Mouse (Mus musculus): ENCODE data around the gene Slc50a1. TPM values are rescaled to one million over a fixed set of nuclear protein-coding genes. Genes with fewer than 3 reads are reported as not detected.

Slc50a1 gene
- 33.0 and 34.7 TPM in 2 replicates for polyA plus RNA-seq (2014; fragmentation: Nextera tagmentation; extraction: Ambion mirVana)

DNA sequence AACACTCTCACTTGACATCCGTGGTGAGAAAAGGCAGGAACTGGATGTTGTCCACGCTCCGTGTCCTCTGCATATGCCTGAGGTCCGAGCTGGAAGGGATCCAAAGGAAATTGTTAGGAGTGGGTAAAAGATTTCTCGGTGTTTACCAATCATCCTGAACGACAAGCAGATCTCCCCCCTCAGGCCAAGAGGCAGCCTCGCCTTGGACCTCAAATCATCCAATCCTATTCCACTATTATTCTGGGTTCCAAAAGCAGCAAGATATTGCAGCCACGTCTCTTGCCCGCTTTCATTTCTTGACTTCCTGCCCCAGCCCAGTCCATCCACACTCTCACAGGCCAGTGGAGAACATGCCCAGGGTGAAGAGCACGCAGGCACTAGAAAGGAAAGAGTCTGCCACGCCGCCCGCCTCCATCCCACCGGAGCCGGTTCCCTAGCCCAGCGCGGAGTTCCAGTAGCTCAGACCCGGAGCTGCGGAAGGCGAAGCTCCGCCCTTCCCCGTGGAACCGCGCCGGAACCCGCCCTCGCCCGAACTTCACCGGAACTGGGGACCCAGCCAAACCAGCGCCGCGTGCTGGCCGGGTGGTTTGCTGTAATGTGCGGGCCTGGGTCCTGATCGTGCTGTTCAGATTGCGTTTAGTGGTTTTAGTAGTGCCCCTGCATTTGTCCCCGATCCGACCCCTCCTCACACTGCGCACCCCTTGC is at the start of gene Slc50a1:
Slc50a1 (minus strand) TSS at position 520 of the 705 bp plus-strand sequence.
- no peak within 1 kb of the TSS for H3K27ac ChIP-seq (ENCODE audit: low read depth, low read length)
- H3K4me2 ChIP-seq = peak within 1 kb of the TSS; percentile 68
- peaks cover 20% of the 10 kb centered on the region for H3K4me1 ChIP-seq (ENCODE audit: control insufficient read depth, insufficient read depth, low read length)
- peak within 1 kb of the TSS; percentile 40 for H3K4me3 ChIP-seq (ENCODE audit: low read depth, low read length)
- H3K9ac ChIP-seq (ENCODE audit: low read length) = peak within 1 kb of the TSS; percentile 70
- no peaks in the 10 kb centered on the region for H3K9me3 ChIP-seq (ENCODE audit: control insufficient read depth, low read length)
- ATAC-seq (ENCODE audit: low FRiP score) = peak; percentile 57
- no peaks in the 10 kb centered on the region for H3K36me3 ChIP-seq (ENCODE audit: control insufficient read depth, insufficient read depth, low read length)
- no peaks in the 10 kb centered on the region for H3K27me3 ChIP-seq (ENCODE audit: control insufficient read depth, insufficient read depth, low read length)
- peak; percentile 97 for DNase-seq (ENCODE audit: low spot score, missing footprints)
- 6% methylated on average over 39 of the region's 39 CpGs for WGBS

DNA sequence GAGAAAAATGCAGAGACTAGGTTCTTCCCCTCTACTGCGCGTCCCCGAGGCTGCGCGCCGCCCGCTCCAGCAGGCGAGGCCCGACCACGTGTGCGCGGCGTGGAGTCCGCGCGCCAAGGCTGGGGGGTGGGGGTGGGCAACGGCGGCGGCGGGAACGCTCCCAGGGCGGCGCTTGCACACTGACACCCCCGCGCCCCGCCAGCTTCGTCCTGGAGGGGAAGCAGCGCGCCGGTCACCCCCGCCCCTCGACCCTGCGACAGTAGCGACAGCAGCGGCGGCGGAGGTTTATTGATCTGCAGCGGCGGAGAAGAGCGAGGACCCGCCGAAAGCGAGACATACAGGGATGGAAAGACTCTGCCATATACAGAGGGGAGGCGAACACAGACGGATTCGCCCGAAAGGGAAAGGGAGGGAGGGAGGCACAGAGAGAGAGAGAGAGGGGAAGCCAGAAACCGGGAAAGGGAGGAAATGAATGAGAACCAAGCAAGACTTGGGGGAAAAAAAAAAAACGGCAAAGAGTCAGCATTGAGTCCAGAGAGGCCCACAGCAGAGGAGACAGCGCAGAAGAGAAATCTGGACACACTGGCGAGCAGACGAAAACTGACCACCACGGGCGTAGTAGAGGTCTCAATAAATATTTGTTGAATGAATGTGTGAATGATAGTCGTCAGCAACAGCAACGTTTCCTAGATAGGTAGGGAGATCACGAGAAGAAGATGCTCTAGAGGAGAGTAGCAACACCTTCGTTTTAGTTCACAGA is 49.4 kb upstream of the Slc50a1 start:
- ATAC-seq (ENCODE audit: low FRiP score) (no peak), DNase-seq (ENCODE audit: low spot score, missing footprints) (peak; percentile 93)
- peak overlapping the region; percentile 95 for H3K4me2 ChIP-seq
- peak overlapping the region; percentile 34 for H3K4me3 ChIP-seq (ENCODE audit: low read depth, low read length)
- H3K9me3 ChIP-seq (ENCODE audit: control insufficient read depth, low read length) = no peaks in the 10 kb centered on the region
- peak overlapping the region; percentile 52 for H3K9ac ChIP-seq (ENCODE audit: low read length)
- H3K4me1 ChIP-seq (ENCODE audit: control insufficient read depth, insufficient read depth, low read length) = peaks cover 56% of the 10 kb centered on the region
- H3K36me3 ChIP-seq (ENCODE audit: control insufficient read depth, insufficient read depth, low read length) = no peaks in the 10 kb centered on the region
- H3K27ac ChIP-seq (ENCODE audit: low read depth, low read length) = no peak overlapping the region; the same call in 1 of the 2 replicates
- 4% methylated on average over 58 of the region's 58 CpGs for WGBS
- peaks cover 71% of the 10 kb centered on the region for H3K27me3 ChIP-seq (ENCODE audit: control insufficient read depth, insufficient read depth, low read length)

DNA sequence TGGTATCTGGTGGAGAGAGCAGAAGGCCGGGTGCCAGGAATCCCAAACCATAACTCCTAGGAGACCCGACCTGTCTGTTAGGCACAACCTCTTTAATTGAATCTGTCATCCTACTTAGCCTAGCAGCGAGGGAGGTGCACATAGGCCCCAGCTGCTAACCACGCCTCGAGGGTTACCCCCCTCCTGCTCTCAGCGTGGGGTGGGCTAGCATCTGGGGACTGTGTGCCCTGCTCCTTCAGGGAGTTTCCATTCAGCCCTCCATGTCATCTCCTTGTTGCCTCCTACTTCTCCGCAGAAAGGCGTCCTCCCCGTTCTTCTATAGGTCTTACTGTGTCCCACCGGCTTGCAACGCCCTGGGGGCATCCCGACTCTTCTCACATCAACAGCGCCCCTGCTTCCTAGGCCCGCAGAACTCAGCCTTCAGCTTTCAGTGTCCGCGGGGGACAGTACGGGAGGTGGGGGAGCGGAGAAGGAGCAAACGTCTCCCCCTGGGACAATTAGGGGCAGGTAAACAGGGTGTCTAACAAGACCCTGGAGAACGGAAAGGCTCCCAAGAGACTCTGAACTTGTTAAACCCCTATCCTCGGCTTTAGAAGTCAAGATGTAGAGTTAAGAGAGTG is 48.7 kb upstream of the Slc50a1 start:
- Histone ChIP-seq H3K4me2 (peak overlapping the region; percentile 95), H3K4me3 (ENCODE audit: low read depth, low read length) (peak overlapping the region; percentile 34), H3K9me3 (ENCODE audit: control insufficient read depth, low read length) (no peaks in the 10 kb centered on the region), H3K9ac (ENCODE audit: low read length) (peak overlapping the region; percentile 52; the same call in 1 of the 2 replicates), H3K27me3 (ENCODE audit: control insufficient read depth, insufficient read depth, low read length) (peaks cover 71% of the 10 kb centered on the region), H3K4me1 (ENCODE audit: control insufficient read depth, insufficient read depth, low read length) (peaks cover 56% of the 10 kb centered on the region), H3K27ac (ENCODE audit: low read depth, low read length) (no peak overlapping the region; the same call in 1 of the 2 replicates), H3K36me3 (ENCODE audit: control insufficient read depth, insufficient read depth, low read length) (no peaks in the 10 kb centered on the region)
- WGBS = 8% methylated on average over 21 of the region's 21 CpGs
- ATAC-seq (ENCODE audit: low FRiP score) (no peak), DNase-seq (ENCODE audit: low spot score, missing footprints) (no peak)

DNA sequence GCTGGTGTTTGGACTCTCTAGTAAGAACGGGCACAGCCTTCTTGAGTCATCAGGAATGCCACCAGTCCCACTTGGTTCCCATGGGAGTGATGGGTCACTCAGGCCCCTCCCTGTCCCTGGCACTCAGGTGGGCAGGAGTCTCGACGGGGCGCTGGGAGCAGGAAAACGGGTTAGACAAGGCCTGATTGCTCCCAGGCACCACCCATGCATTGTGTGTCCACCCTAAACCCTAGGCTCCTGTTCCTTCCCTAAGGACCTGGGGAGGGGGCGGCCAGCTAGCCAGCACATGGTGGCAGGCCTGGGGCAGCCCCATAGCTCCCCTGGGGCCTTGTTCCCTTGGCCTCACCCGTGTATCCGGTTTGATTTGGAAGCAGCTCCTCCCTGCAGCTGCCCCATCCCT is 47.9 kb upstream of the Slc50a1 start:
- no peaks in the 10 kb centered on the region for H3K36me3 ChIP-seq (ENCODE audit: control insufficient read depth, insufficient read depth, low read length)
- H3K4me3 ChIP-seq (ENCODE audit: low read depth, low read length) = no peak overlapping the region
- ATAC-seq (ENCODE audit: low FRiP score) = no peak
- H3K9me3 ChIP-seq (ENCODE audit: control insufficient read depth, low read length) = no peaks in the 10 kb centered on the region
- no peak overlapping the region for H3K9ac ChIP-seq (ENCODE audit: low read length)
- DNase-seq (ENCODE audit: low spot score, missing footprints) = no peak
- peaks cover 71% of the 10 kb centered on the region for H3K27me3 ChIP-seq (ENCODE audit: control insufficient read depth, insufficient read depth, low read length)
- no peak overlapping the region for H3K27ac ChIP-seq (ENCODE audit: low read depth, low read length)
- H3K4me2 ChIP-seq = no peak overlapping the region
- peaks cover 56% of the 10 kb centered on the region for H3K4me1 ChIP-seq (ENCODE audit: control insufficient read depth, insufficient read depth, low read length)
- WGBS = 71% methylated on average over 8 of the region's 8 CpGs

DNA sequence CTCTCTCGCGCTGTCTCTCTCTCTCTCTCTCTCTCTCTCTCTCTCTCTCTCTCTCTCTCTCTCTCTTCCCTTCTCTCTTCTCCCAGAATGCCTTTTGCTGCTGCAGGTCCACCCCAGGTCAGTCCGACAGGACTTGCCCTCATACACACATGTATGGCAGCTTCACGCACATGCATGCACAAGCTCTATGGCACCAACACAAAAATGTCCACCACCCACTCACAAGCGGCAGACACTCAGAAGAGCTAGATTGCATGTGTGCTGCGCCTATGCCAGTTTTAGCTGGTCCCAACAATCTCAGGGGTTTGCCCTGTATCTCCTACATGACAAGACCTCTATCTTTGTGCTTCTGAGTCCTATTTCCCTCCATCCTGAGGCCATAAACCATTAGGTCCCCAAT is 46.9 kb upstream of the Slc50a1 start:
- no peaks in the 10 kb centered on the region for H3K9me3 ChIP-seq (ENCODE audit: control insufficient read depth, low read length)
- DNase-seq (ENCODE audit: low spot score, missing footprints) (no peak), ATAC-seq (ENCODE audit: low FRiP score) (no peak)
- H3K27ac ChIP-seq (ENCODE audit: low read depth, low read length) = no peak overlapping the region
- peaks cover 52% of the 10 kb centered on the region for H3K4me1 ChIP-seq (ENCODE audit: control insufficient read depth, insufficient read depth, low read length)
- H3K9ac ChIP-seq (ENCODE audit: low read length) = no peak overlapping the region
- no peak overlapping the region for H3K4me3 ChIP-seq (ENCODE audit: low read depth, low read length)
- H3K36me3 ChIP-seq (ENCODE audit: control insufficient read depth, insufficient read depth, low read length) = no peaks in the 10 kb centered on the region
- peaks cover 62% of the 10 kb centered on the region for H3K27me3 ChIP-seq (ENCODE audit: control insufficient read depth, insufficient read depth, low read length)
- 47% methylated on average over 6 of the region's 6 CpGs for WGBS
- peak overlapping the region; percentile 17; the same call in 1 of the 2 replicates for H3K4me2 ChIP-seq

DNA sequence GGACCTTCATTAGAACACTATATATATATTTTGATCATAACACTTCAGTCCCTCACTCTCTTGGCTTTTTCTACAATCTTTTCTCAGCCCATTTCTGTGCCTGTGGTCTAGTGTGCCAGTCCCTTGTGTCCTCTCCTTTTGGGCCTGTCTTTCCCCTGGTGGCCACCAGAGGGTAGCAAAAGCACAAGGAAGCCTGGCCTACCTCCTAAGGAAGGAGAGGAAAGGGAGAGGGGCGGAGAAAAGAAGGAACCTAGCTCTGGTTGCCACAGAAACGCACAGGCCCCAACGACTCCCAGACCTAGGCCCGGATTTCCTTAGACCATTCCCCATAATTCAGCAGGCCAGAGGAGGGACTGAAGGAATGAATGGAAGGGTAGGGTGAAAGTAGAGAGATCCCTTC is 46.5 kb upstream of the Slc50a1 start:
- peak; percentile 33 for ATAC-seq (ENCODE audit: low FRiP score)
- no peaks in the 10 kb centered on the region for H3K36me3 ChIP-seq (ENCODE audit: control insufficient read depth, insufficient read depth, low read length)
- 0% methylated on average over 4 of the region's 4 CpGs for WGBS
- peaks cover 58% of the 10 kb centered on the region for H3K27me3 ChIP-seq (ENCODE audit: control insufficient read depth, insufficient read depth, low read length)
- no peak overlapping the region for H3K4me3 ChIP-seq (ENCODE audit: low read depth, low read length)
- peak; percentile 99 for DNase-seq (ENCODE audit: low spot score, missing footprints)
- no peak overlapping the region for H3K27ac ChIP-seq (ENCODE audit: low read depth, low read length)
- H3K4me1 ChIP-seq (ENCODE audit: control insufficient read depth, insufficient read depth, low read length) = peaks cover 48% of the 10 kb centered on the region
- H3K9ac ChIP-seq (ENCODE audit: low read length) = no peak overlapping the region
- H3K4me2 ChIP-seq = peak overlapping the region; percentile 17; the same call in 1 of the 2 replicates
- no peaks in the 10 kb centered on the region for H3K9me3 ChIP-seq (ENCODE audit: control insufficient read depth, low read length)

DNA sequence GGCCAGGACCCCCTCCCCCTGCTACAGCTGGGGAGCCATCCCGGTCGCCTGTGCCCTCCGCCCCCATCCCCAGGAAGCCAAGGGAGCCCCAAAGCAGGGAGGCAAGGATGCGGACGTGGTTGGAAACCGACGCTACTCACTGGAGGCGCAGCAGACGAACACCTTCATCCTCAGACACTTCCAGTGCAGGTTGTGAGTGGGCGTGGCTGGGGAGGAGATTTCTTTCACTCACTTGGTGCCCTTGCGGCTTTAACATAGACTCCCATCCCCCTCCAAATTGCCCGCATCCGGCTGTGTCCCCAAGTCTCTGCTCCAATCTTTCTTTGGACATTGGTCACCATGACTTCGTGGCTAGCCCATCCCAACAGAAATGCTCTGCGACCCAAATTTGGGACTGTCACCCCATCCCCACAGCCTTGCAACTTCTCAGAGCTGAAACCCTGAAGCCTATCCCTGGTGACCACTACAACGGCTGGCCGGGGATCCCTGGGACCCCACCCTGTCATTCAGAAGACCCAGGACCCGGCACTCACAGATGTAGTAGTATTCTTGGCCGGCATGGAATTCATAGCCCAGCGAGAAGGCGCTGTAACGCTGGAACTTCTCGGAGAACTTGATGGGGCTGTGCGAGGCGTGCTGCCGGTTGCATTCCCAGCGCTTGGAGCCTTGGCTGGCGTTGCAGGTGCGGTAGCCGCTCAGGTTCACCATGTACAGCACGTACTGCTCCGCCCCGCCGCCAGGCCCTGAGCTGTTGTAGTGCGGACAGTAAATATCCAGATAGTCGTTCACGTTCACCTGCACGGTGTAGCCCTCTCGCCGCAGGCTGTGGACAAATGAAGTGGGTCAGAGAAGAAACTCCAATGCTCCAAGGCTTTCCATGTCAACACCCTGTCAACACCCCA is 45.8 kb upstream of the Slc50a1 start:
- Histone ChIP-seq H3K9me3 (ENCODE audit: control insufficient read depth, low read length) (no peaks in the 10 kb centered on the region), H3K4me2 (peak overlapping the region; percentile 66), H3K27me3 (ENCODE audit: control insufficient read depth, insufficient read depth, low read length) (peaks cover 51% of the 10 kb centered on the region), H3K9ac (ENCODE audit: low read length) (no peak overlapping the region; the same call in 1 of the 2 replicates), H3K4me3 (ENCODE audit: low read depth, low read length) (peak overlapping the region; percentile 33), H3K36me3 (ENCODE audit: control insufficient read depth, insufficient read depth, low read length) (no peaks in the 10 kb centered on the region), H3K27ac (ENCODE audit: low read depth, low read length) (no peak overlapping the region), H3K4me1 (ENCODE audit: control insufficient read depth, insufficient read depth, low read length) (peaks cover 41% of the 10 kb centered on the region)
- WGBS = 8% methylated on average over 40 of the region's 40 CpGs
- DNase-seq (ENCODE audit: low spot score, missing footprints) (peak; percentile 94), ATAC-seq (ENCODE audit: low FRiP score) (peak; percentile 2; the same call in 1 of the 2 replicates)

DNA sequence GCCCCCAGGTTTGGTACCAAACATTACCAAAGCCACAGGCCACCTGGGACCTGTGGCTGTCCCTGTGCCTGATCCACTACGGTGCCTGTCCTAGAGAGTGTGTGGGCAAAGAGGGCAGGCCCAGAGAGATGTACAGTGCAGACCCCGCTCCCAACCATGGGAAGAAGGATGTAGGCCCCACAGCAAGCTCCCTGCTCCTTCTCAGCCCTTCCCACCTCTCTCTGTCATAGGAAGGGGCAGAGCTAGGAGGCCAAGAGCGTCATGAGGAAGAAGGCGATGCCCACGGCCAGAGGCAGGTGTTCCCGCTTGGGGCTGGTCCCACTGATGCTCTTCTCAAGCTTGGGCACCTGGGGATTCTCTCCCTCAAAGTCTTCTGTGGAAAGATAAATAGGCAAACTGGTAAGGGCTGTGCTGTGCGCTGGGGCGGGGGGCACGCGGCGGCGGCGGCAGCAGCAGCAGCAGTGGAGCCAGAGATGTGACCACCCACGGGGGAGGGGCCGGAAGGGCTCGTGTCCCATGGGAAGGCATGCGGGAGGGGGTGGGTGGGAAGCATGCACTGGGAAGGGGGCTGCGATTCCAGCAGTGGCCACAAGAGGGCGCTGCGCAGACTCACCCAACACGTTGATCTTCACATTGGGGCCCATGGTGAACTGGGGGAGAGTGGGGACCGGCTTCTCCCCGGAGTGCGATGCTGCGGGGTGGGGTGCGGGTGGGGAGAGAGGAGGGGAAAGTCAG is 45.0 kb upstream of the Slc50a1 start:
- no peak overlapping the region for H3K27ac ChIP-seq (ENCODE audit: low read depth, low read length)

More for the DNA sequence above, 45.0 kb upstream of the Slc50a1 start:
- 8% methylated on average over 25 of the region's 26 CpGs for WGBS
- DNase-seq (ENCODE audit: low spot score, missing footprints) (peak; percentile 100), ATAC-seq (ENCODE audit: low FRiP score) (peak; percentile 45)
- H3K9ac ChIP-seq (ENCODE audit: low read length) = peak overlapping the region; percentile 63
- H3K4me1 ChIP-seq (ENCODE audit: control insufficient read depth, insufficient read depth, low read length) = peaks cover 33% of the 10 kb centered on the region
- no peaks in the 10 kb centered on the region for H3K9me3 ChIP-seq (ENCODE audit: control insufficient read depth, low read length)
- peak overlapping the region; percentile 66 for H3K4me2 ChIP-seq
- peaks cover 43% of the 10 kb centered on the region for H3K27me3 ChIP-seq (ENCODE audit: control insufficient read depth, insufficient read depth, low read length)
- H3K36me3 ChIP-seq (ENCODE audit: control insufficient read depth, insufficient read depth, low read length) = no peaks in the 10 kb centered on the region
- peak overlapping the region; percentile 33 for H3K4me3 ChIP-seq (ENCODE audit: low read depth, low read length)

All from midbrain, embryonic 11.5 days (tissue).